Mouse (Mus musculus) heart, embryonic 14.5 days (tissue): ENCODE measurements around the gene Epc2. TPM values are rescaled to one million over a fixed set of nuclear protein-coding genes. Genes with fewer than 3 reads are reported as not detected.

Experiments used
- ATAC-seq: fragments of 200-750 bp; cut with Nextera tagmentation; 2 replicates; pipeline ENCODE4 v1.8.0; 2017; ENCODE audit warnings: low read depth, moderate TSS enrichment; ENCODE audit not compliant: insufficient number of reproducible peaks, insufficient read depth, low FRiP score
- H3K27ac ChIP-seq, 2 experiments: fragments of 200-500 bp in 1 of 2; fragments of 300-500 bp in 1 of 2; sonication (generic) in 1 of 2; replicated peaks in 1 of 2; 2 replicates each; pipeline ENCODE4 v1.5.1; 2012 to 2014; ENCODE audit warnings: low read depth in 2 of 2, low read length in 2 of 2, control low read depth in 1 of 2, mild to moderate bottlenecking in 1 of 2, mixed read lengths in 1 of 2; ENCODE audit not compliant: control insufficient read depth in 1 of 2, insufficient read depth in 1 of 2
- H3K27me3 ChIP-seq: fragments of 300-500 bp; sonication (generic); 2 replicates; pipeline ENCODE4 v1.6.1; 2014; ENCODE audit warnings: mild to moderate bottlenecking, low read length, control low read depth; ENCODE audit not compliant: control insufficient read depth, insufficient read depth
- H3K36me3 ChIP-seq: fragments of 300-500 bp; sonication (generic); 2 replicates; pipeline ENCODE4 v1.6.1; 2014; ENCODE audit warnings: mild to moderate bottlenecking, control low read depth, low read length, mixed read lengths; ENCODE audit not compliant: control insufficient read depth, insufficient read depth
- H3K4me1 ChIP-seq, 2 experiments: fragments of 200-500 bp in 1 of 2; fragments of 300-500 bp in 1 of 2; sonication (generic) in 1 of 2; 2 replicates each; pipeline ENCODE4 v1.6.1; 2012 to 2014; ENCODE audit warnings: low read length in 2 of 2, control low read depth in 1 of 2, mixed read lengths in 1 of 2; ENCODE audit not compliant: control insufficient read depth in 2 of 2, insufficient read depth in 2 of 2
- H3K4me2 ChIP-seq: fragments of 300-500 bp; sonication (generic); 2 replicates; pipeline ENCODE4 v1.6.1; 2014; ENCODE audit warnings: mild to moderate bottlenecking, low read length
- H3K4me3 ChIP-seq, 2 experiments: fragments of 200-500 bp in 1 of 2; fragments of 300-500 bp in 1 of 2; sonication (generic) in 1 of 2; 2 replicates each; pipeline ENCODE4 v1.5.1; 2012 to 2014; ENCODE audit warnings: low read length in 2 of 2, mild to moderate bottlenecking in 2 of 2, control low read depth in 1 of 2, low read depth in 1 of 2, moderate library complexity in 1 of 2; ENCODE audit not compliant: control insufficient read depth in 1 of 2, insufficient read depth in 1 of 2
- H3K9ac ChIP-seq: fragments of 300-500 bp; sonication (generic); 2 replicates; pipeline ENCODE4 v1.6.1; 2014; ENCODE audit warnings: mild to moderate bottlenecking, low read length
- H3K9me3 ChIP-seq: fragments of 300-500 bp; sonication (generic); 2 replicates; pipeline ENCODE4 v1.6.1; 2016; ENCODE audit warnings: low read length, control low read depth; ENCODE audit not compliant: control insufficient read depth
- WGBS: fragments of 180-500 bp; shearing (Covaris S2); extraction: QIAGEN DNeasy Blood & Tissue Kit; methylation state at CpG from one replicate; pipeline ENCODE4 v1.1.7; 2014; 5-methylcytosine and 5-hydroxymethylcytosine counted together
- polyA plus RNA-seq: library from polyadenylated mRNA; unstranded; fragments of >200 nt; fragmentation: Nextera tagmentation; extraction: Ambion mirVana; gene quantifications from 2 replicates; pipeline ENCODE4 v1.2.1, GENCODE M21; 2014

Epc2 gene
- polyA plus RNA-seq, 1 experiment from 2014 or later = 7.3 TPM

DNA sequence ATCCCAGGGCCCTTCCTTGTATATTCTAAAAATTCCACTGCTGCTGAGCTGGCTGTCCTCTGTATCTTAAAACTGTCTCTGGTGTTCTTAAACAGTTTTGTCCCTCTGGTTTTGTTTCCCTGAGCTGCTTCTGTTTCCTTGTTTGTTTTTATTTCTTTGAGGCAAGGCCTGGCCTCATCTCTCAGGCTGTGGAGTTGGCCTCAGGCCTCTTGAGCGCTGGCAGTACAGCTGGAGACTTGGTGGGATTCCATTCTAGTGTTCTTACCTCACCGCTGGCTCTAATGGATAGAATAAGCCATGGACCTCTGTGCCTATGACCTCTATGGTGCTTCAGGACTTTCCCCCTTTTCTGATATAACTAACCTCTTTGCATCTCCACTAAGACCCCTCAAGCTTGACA is 64.7 kb downstream of the Epc2 start:
- Histone ChIP-seq H3K27me3 (no peaks in the 10 kb centered on the region), H3K27ac (peak overlapping the region in 1 of 2 experiments; percentile 24; a peak in 1 of 4 replicates)
- no peak for ATAC-seq

DNA sequence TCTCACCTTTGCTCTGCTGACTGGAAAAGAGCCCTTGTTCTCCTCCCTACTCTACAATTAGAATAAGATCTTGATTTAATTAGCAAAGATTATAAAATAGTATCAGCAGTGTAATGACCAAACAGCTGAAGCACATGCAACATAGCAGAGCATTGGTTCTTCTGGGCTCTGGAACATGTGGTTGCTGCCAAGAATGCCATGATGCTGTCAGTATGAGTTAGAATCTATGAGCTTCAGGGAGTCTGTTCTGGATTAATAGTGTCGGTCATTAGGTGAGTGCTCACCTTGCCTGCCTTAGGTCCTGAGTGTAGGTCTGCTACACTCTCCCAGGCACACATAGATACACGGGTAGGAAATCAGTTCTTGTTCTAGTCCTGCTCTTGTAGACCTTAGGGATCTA is 69.1 kb downstream of the Epc2 start:
- H3K4me3 ChIP-seq = no peak overlapping the region
- H3K27me3 ChIP-seq = no peaks in the 10 kb centered on the region
- H3K4me1 ChIP-seq = peaks cover 2 to 23% of the 10 kb centered on the region in 2 experiments; a peak in 3 of 4 replicates
- H3K27ac ChIP-seq = no peak overlapping the region
- no peak overlapping the region for H3K4me2 ChIP-seq
- WGBS = 85% methylated on average over 2 of the region's 2 CpGs
- no peaks in the 10 kb centered on the region for H3K9me3 ChIP-seq
- H3K9ac ChIP-seq = no peak overlapping the region
- no peak for ATAC-seq
- H3K36me3 ChIP-seq = peaks cover 11% of the 10 kb centered on the region

More for the DNA sequence above, 64.7 kb downstream of the Epc2 start:
- WGBS = 49% methylated on average over 2 of the region's 2 CpGs
- no peak overlapping the region for H3K9ac ChIP-seq
- peaks cover 2 to 26% of the 10 kb centered on the region in 2 experiments; a peak in 2 of 4 replicates for H3K4me1 ChIP-seq
- no peak overlapping the region for H3K4me2 ChIP-seq
- no peaks in the 10 kb centered on the region for H3K9me3 ChIP-seq
- no peak overlapping the region for H3K4me3 ChIP-seq
- no peaks in the 10 kb centered on the region for H3K36me3 ChIP-seq

DNA sequence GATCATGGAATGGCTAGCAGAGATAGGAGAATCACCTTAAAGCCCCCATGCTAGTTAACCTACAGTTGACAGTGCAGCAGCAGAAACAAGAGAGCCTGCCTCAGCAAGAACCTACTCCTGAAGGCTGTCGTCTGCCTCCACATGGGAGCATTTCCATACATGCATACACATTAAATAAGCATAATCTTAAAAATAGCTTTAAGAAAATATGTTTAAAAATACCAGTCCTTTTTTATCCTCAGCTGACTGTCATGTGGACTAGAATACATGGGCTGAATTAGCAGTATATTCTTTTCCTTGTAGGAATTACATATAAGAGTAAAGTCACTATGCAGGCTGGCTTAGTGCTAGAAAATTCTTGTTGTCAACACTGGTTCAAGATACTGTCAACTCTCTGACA is 69.7 kb downstream of the Epc2 start:
- no peak overlapping the region for H3K9ac ChIP-seq
- 66% methylated on average over 1 of the region's 1 CpGs for WGBS
- H3K4me3 ChIP-seq = no peak overlapping the region
- peaks cover 11% of the 10 kb centered on the region for H3K36me3 ChIP-seq
- H3K4me1 ChIP-seq = peaks cover 1 to 17% of the 10 kb centered on the region in 2 experiments; a peak in 3 of 4 replicates
- no peak for ATAC-seq
- no peaks in the 10 kb centered on the region for H3K9me3 ChIP-seq
- no peaks in the 10 kb centered on the region for H3K27me3 ChIP-seq
- H3K4me2 ChIP-seq = no peak overlapping the region
- H3K27ac ChIP-seq = no peak overlapping the region

GRCm38 (mm10) chr2:49521564-49521963 is 70.3 kb downstream of the Epc2 start:
- no peak overlapping the region for H3K27ac ChIP-seq
- no peaks in the 10 kb centered on the region for H3K9me3 ChIP-seq
- H3K9ac ChIP-seq = no peak overlapping the region
- H3K4me3 ChIP-seq = no peak overlapping the region
- WGBS = 90% methylated on average over 2 of the region's 2 CpGs
- no peak for ATAC-seq
- peaks cover 11% of the 10 kb centered on the region for H3K36me3 ChIP-seq
- peaks cover 0 to 15% of the 10 kb centered on the region in 2 experiments; a peak in 2 of 4 replicates for H3K4me1 ChIP-seq
- no peaks in the 10 kb centered on the region for H3K27me3 ChIP-seq
- no peak overlapping the region for H3K4me2 ChIP-seq

DNA sequence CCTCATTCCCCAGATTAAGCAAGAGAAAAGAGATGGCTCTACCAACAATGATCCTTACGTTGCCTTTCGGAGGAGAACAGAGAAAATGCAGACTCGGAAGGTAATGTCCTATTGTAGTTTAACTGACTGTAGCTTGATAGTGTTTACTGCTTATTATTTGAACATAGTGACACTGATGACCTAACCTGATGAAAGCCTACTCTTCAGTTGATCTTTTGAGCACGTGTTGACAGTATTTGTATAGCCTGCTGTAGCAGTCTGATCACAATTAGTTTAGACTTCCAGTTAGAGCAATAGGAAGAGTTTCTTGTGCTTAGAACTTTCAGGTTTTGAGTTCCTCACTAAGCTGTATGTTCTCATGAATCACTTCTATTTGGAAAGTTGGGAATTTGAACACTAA is 71.3 kb downstream of the Epc2 start:
- H3K4me3 ChIP-seq = no peak overlapping the region
- no peak overlapping the region for H3K4me2 ChIP-seq
- 89% methylated on average over 4 of the region's 4 CpGs for WGBS
- ATAC-seq = no peak
- no peaks in the 10 kb centered on the region for H3K27me3 ChIP-seq
- H3K9ac ChIP-seq = no peak overlapping the region
- no peak overlapping the region for H3K27ac ChIP-seq
- H3K9me3 ChIP-seq = no peaks in the 10 kb centered on the region
- peaks cover 0 to 15% of the 10 kb centered on the region in 2 experiments; a peak in 2 of 4 replicates for H3K4me1 ChIP-seq
- peaks cover 11% of the 10 kb centered on the region for H3K36me3 ChIP-seq

DNA sequence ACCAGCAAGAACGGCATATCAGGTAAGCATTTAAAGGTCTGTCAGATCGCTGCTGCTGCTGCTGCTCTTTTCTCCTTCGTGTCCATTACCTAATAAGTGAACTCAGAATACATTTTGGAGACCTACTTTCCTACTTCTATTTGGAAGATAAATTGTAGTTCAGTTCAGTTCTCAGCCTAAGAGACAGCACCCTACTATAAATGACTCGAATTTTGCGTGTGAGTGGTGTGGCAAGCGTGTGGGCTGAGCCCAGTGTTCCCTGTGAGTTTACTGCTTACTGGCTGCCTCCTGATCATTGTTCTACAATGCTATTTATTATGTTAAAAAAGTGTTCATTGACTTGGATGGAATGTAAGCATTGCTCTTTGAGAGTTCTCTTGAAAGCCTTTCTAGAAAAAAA is 85.9 kb downstream of the Epc2 start:
- WGBS = 92% methylated on average over 6 of the region's 6 CpGs
- Histone ChIP-seq H3K4me3 (no peak overlapping the region), H3K4me2 (no peak overlapping the region), H3K27ac (no peak overlapping the region), H3K9me3 (no peaks in the 10 kb centered on the region), H3K4me1 (no peaks in the 10 kb centered on the region), H3K27me3 (no peaks in the 10 kb centered on the region), H3K36me3 (peaks cover 40% of the 10 kb centered on the region), H3K9ac (no peak overlapping the region)
- no peak for ATAC-seq

DNA sequence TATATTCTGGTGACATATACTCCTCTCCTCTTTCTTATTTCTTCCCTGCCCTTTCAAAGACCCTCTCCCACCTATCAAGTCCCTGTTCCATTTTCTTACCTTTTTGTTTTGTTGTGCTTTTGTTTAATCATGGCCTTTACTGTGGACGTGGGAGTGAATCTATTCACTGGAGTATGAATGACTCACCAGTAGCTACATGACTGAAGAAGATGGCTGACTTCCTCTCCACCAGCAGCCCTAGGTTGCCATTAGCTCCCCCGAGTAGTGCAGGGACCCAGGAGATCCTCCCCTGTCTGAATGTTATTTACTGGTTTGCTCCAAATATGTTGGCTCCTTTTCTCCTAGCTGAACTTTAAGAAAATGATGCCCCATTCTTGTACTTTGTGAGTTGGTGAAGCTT is 86.8 kb downstream of the Epc2 start:
- Histone ChIP-seq H3K9ac (no peak overlapping the region), H3K4me2 (no peak overlapping the region), H3K36me3 (peaks cover 39% of the 10 kb centered on the region), H3K27me3 (no peaks in the 10 kb centered on the region), H3K4me3 (no peak overlapping the region), H3K27ac (no peak overlapping the region), H3K9me3 (no peaks in the 10 kb centered on the region), H3K4me1 (no peaks in the 10 kb centered on the region)
- WGBS = 66% methylated on average over 2 of the region's 2 CpGs
- ATAC-seq = no peak

GRCm38 (mm10) chr2:49539745-49540144 is 88.5 kb downstream of the Epc2 start:
- Histone ChIP-seq H3K4me3 (no peak overlapping the region), H3K27ac (no peak overlapping the region), H3K9ac (no peak overlapping the region), H3K4me2 (no peak overlapping the region), H3K4me1 (no peaks in the 10 kb centered on the region), H3K27me3 (no peaks in the 10 kb centered on the region), H3K9me3 (no peaks in the 10 kb centered on the region), H3K36me3 (peaks cover 27% of the 10 kb centered on the region)
- 87% methylated on average over 2 of the region's 2 CpGs for WGBS
- no peak for ATAC-seq
